Mouse (Mus musculus): ENCODE data around the gene Htr3b. TPM values are rescaled to one million over a fixed set of nuclear protein-coding genes. Genes with fewer than 3 reads are reported as not detected.
A peak's percentile ranks its signal among the peaks of the same experiment; 100 is the strongest.
"Not testable (repeated sequence)": the region's sequence is repeated elsewhere in the genome, so short reads cannot be mapped to it uniquely, and the experiment has no call there.

Gene Htr3b
- not detected for total RNA-seq (2021)
- long read RNA-seq, experiment 1: 0 reads
- long read RNA-seq, experiment 2: 0 reads

DNA sequence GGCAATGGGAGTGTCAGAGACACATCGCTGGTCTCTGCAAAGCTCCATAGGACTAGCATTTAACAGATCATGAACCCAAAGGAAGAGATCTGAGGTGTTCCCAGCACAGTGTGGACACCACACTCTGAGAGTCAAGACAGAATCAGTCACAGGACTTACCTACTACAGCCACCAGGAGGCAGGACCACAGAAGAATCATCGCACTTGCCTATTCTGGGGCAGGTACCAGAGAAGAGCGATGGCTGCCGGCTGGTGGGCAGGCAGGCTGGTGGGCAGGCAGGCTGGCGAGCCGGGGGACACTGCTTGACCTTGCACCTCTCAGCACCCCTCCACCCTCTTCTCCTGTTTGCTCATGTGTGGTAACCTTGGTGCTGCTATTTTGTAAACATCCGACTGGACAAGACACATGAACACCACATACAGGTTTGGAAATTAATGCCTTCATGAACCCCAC is at the start of gene Htr3b:
Htr3b (minus strand) TSS at position 404 of the 454 bp plus-strand sequence.
- DNase-seq: peak; percentile 6

DNA sequence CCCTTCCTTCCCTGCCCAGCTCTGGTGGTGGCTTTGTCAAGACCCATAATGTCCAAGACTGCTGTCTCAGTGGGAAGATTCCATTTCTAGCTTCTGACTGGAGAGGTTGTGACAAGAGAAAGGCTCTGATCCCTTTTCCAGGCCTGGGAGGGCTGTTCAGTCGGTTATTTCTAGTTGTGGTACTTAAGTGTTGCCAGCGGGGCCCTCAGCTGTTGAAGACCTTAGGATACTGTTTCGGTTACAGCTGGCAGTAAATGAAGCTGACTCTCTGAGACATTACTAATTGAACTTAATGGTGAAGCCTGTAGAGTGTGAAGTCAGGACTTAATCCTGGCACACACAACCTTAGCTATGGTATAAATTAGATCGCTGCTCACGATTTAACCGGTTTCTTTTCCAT is 34.5 kb upstream of the Htr3b start:
- DNase-seq: no peak

DNA sequence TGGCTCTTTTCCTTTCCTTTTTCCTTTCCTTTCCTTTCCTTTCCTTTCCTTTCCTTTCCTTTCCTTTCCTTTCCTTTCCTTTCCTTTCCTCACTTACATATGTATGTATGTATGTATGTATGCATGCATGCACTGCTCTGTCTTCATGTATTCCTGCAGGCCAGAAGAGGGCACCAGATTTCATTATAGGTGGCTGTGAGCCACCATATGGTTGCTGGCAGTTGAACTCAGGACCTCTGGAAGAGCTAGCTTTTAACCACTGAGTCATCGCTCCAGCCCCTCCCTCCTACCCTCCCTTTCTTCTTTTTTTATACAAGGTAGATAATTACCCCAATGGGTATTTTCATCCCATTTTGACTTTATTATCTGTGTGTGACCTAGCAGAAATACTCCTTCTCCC is 30.9 kb upstream of the Htr3b start:
- no peak for DNase-seq

DNA sequence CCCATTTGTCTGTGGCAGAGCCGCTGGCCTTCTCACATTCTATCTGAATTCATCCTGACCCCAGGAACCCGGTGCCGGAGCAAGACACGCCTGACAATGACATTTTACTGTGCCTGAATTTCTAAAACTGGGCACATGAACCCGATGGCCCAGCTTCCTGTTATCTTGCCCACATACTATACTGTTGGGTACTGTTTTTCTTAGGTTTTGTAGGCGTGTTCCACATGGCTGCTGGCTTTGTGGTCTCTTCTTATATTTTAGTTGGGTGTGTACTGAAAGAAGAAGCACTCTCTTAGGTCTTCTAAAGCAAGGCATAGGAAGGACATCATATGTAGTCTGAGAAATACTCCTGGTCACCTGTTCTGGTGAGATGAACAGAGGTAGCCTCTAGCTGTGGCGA is 30.0 kb upstream of the Htr3b start:
- DNase-seq: no peak

DNA sequence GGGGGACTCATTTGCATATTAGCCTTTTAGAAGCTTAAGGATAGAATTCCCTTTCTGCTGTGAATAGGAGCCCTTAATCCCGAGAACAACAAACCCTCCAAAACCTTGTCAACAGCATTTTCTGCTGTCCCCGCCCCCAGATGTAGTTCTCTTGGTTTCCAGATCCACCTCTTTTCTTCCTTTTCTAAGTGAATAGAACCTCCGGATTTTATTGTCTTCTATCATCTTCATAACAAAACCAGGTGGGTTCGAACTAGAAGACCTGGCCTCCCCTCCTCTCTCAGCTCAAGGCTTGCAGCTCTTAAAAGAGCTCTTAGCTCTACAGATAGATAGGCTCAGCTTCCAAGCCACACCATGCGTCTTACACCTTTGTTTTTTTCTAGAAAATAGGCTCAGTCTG is 26.9 kb upstream of the Htr3b start:
- DNase-seq: no peak

DNA sequence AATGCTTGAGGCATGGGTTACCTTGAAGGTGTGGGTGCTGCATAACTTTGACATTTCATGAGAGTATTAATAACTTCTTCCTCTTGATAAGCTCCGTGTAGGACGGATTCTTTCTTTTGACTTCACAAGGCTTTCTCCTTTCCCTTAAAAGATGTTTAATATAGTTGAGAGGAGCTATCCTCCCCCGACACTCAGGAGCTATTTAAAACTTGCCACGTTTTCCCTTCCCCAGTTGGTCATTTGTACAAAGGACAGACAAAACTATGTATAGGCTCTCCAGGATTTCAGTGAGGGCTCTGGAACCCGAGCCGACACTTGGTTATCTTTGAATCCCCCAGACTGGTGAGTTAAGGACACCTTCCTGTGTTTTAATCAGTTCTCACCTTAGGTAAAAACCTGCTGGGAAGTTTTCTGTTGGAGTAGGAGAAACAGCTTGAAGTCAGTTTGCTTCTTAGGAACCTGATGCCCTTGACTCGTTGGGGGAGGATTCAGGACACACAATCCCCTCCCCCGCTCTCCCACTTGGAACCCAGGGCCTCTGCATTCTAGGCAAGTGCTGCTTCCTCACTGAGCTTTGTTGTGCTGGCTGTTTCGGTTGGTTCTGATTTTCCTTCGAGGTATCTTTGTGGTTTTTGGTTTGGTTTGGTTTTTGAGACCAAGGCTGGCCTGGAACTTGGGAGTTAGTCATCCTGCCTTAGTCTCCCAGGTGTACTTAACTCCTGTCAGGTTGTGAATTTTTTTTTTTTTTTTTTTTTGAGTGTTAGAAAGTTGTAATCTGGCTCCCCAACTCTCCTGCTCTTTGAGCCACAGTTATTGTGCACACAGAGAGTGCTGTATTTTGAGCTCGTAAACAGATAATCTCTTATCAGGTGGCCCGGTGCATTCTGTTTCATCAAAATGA is 22.7 kb upstream of the Htr3b start:
- no peak for DNase-seq

DNA sequence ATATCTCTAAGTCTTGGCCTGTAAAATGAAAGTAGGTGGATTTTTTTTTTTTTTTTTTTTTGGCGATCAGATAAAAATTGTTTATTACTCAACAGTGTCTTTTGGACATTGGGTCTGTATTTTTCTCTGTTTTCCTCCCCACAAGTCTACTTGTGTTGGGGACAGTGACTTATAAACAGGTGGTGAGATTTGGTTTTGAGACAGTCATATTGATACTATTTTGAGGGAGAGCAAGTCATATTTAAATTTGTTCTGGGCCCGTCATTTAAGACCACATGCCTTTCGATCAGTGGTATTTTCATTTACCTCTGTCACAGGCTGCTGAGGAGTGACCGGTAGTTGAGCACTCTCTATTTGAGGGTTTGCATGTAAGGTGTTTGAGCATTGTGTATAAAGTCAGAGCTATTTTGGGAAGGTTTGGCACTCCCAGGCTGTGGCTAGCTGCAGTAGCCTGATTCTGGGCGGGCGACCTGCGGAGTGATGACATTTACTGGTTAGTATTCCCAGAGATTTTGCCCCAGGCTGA is 21.9 kb upstream of the Htr3b start:
- peak; percentile 21 for DNase-seq

DNA sequence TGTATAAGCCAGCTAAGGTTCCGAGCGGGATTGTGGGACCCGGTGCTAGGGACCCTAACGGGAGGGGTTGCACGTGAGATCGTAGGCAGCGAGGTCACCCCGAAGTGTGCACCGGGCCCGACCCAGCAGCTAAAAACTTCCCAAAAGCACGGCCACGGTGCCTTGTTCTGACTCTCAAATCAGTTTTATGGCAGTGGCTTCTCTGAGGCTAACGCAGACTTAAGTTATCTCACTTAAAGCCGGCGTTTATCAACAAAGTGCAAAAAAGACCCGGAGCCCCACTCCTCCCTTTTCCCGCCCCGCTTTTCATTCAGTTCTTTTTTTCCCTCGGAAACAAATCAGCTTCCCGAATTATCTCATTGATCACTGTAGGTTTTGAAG is 20.9 kb upstream of the Htr3b start:
- no peak for DNase-seq

DNA sequence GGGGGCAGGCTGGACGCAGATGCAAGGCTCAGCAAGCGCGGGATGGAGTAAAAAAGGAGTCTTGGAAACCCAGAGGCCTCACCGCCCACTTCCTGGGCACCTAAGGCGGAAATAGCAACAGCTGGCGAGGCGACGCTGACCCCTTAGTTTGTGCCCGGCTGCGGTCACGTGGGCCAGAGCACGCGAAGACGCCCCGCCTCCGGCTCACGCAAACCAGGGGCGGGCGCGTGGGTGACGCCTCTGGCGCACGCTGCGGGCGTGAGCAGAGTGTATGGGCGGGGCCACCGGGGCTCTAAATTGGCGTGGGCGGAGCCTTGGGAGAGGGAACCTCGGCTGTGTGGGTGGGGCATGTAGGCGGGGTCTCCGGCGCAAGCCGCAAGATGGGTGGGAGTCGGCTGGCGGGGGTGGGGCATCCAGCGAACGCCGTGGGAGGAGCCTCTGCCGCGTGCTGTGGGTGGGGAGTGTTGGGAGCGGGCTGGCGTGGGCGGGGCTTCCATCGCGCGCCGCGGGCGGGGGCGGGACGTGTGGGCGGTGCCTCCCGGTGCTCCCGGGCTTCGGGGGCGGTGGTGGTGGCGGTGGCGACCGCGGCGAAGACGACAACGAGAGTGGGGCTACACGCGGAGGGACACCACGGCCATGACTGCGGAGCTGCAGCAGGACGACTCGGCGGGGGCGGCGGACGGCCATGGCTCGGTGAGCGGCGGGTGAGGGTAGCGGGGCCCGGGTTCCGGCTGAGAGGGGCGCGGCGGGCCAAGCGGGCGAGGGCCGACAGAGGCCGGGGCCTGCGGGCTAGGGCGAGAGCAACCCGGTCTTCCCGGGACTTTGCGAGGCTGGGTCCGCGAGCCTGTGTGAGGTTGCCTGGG is 20.3 kb upstream of the Htr3b start, which contains the start of gene Usp28:
Usp28 (plus strand) TSS at position 531 of the 863 bp plus-strand sequence.
- DNase-seq: peak; percentile 99

DNA sequence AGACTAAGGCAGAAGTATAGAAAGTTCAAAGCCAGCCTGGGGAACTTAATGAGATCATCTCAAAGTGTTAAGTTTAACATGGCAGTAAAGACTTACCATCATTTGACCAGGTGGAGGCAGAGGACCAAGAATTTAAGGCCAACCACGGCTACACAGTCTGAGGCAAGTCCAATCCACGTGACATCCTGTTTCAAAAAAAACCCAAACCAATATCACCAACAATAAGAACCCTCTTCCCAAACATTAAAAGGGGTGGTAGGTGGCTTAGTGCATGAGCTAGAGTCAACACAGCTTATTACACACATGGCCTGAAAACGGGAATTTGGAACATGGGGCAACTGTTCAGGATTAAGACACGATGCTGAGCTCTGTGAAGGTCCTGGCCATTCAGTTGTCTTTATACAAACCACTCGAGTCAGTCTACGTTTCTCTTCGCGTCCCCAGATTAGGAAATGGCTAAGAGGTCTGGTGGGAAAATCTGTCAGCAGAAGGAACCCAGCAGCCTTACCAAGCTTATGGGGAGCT is 19.6 kb upstream of the Htr3b start:
- DNase-seq: no peak

DNA sequence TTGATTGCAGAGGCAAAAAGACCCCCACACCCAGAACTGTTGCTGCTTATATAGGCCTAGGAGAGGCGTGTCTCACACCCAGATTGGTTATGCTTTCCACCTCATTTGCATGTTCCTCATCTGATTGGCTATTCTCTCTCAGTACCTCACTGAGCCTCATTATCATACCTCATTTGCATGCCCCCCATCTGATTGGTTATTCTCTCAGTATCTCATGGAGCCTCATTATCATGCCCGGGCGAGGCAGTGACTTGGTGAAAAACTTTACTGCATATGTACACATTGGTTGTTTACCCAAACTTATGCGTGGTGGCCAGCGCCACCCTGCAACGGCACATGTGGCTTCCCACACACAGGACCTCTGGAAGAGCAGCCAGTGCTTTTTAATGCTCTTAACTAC is 19.0 kb upstream of the Htr3b start:
- DNase-seq: not testable (repeated sequence)

DNA sequence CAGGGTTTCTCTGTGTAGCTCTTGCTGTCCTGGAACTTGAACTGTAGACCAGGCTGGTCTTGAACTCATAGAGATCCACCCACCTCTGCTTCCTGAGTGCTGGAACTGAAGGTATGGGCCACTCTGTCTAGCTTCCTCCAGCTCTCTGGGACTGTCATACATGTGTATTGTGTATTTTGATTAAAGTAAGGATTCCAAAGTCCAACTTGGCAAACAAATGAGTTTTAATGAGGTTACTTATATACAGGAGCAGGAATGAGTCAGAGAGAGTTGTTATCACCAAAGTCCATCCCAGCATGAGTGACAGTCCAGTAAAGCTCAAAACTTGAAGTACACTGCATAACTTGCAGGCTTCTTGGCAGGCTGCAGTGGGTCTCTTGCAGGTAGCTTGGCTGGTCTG is 17.0 kb upstream of the Htr3b start:
- no peak for DNase-seq

DNA sequence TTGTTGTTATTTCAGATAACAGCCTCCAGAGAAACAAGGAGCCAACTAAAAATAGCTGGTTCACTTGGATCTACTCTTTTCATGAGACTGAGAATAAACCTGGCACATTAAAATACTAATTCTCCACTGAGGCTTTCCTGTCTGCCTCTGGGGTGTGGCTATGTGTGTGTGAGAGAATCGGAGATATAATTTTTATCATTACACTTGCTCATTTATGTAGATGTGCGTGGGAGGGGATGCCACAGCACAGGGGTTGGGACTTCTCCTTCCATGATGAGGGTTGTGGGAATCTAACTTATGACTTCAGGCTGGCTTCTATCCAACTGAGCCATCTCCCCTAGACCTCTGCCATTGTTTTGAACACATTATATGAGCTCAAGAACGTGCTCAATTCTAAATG is 16.0 kb upstream of the Htr3b start:
- no peak for DNase-seq

DNA sequence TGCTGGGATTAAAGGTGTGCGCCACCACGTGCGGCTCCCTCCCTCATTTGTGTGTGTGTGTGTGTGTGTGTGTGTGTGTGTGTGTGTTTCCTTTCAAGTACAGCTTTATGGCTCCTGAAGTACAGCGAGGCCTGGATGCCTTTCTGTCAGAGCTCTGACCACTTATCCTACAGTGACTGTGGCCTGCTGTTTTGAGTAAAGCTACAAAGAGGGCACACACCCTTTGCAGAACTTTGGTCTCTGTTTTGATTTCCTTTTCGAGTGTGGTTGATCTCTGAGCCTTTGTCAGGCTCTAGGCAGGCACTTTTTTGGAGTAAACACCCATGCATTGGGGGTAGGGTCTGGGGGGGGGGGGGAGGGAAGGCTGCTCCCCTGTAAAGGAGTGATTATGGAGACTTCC is 15.6 kb upstream of the Htr3b start:
- no peak for DNase-seq

DNA sequence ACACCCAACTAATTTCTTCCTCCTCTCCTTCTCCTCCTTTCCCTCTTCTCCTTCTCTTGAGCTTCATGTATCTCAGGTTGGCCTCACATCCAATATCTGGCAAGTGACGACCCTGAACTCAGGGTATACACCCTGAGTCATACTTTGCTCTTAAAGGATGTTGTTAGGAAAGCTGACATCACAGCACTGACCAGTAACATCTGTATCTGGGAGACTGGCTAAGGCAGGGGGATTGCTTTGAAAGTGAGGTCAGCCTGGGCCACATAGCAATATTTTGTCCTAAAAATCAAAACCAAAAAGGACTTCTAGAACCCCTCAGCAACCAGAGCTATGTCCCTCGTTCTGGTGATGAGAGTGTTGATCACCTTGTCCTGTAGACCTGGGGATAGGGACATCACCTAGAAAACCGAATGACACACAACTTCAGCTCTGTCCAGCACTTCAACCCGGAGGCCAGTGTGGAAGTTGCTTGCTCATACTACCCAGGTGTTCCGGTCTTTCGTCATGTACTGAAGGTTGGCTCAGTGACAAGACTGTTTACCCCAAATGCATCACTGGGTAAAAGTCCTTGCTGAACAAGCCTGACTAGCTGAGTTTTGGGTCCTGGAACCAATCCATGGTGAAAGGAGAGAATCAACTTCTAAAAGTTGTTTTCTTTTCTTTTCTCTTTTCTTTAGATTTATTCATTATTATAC is 12.0 kb upstream of the Htr3b start:
- DNase-seq: no peak

DNA sequence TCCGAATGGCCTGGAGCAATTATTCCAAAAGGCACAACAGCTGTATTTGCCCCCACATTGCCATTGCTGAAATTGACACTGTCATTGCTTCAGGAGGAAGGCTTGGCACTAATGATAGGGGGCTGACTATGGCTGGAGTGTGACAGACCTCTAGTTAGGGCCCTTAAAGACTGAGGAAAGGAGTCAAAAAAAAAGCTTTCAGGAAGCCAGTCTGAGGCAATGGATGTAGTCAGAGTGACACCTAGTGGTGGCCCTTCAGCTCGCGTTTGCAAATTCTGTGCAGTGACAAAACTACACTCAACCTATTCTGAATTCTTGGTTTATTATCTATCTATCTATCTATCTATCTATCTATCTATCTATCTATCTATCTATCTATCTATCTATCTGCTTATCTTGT is 7.7 kb upstream of the Htr3b start:
- peak; percentile 36 for DNase-seq

DNA sequence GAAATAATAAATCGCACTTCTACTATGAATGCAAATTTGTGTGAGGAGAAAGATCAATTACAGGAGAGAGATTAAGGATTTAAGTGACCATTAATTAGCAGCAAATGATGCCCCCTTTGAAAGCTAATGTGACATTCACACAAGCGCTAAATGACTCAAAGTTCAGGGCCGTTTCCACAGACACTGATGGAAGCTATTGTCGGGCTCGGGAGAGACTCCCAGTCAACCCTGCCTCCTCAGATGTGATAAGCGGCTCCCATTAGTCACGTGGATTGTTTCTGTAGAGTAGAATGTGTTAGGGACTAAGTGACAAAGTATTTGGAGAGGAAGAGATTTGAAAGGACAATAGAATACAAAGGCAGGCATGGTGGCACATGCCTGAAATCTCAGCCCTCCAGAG is 2.7 kb downstream of the Htr3b start:
- no peak for DNase-seq

DNA sequence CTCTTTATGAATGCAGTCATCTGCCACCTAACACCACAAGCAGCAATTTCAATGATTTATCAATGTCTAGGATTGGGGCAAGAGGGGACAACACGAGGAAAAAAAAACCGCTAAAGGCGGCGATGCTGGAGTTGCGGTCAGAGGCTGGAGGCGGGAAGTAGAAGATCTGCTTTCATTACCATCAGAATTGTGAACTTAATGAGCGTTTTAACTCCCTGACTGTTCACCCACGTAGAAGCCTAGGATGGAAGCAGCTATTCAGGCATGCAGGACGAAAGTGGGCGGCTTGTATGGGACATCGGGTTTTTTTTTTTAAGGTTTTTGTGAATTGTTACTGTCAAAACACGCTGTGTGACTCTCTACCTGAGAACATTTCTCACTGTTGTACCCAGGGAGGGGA is 3.5 kb downstream of the Htr3b start:
- DNase-seq: no peak

DNA sequence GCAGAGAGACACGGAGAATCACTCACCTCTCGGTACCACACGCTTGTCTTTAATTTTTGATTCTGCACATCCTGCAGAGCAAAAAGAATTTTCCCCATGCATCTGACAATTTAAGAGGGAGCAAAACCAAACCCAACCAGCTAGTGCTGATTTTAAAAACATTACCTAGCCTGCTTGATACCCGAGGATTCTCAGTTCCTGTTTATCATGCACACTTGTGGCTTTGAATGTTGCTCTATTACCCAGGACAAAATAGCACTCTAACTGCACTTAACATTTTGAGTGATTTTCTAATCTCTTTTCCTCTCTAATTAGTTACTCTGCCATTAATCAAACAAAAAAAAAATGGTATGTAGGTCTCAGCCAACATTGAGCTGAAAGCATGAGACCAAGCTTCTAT is 17.2 kb downstream of the Htr3b start:
- no peak for DNase-seq

DNA sequence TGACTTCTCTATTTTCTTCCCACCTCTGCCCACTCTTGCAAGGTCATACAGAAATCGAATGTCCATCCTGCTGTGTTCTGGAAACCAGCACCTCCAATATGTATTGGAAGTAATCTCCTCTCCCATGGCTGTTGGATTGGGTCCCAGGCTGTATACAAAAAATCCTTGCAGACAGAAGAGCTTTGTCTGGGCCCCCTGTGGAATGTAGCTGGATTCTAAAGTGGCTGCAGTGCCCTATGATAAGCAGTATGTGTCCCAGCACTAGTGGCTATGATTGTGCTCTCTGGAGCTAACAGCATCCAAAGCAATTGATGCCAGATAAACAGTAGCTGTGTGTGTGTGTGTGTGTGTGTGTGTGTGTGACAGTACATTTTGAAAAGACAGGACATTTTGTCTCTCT is 22.4 kb downstream of the Htr3b start:
- no peak for DNase-seq

DNA sequence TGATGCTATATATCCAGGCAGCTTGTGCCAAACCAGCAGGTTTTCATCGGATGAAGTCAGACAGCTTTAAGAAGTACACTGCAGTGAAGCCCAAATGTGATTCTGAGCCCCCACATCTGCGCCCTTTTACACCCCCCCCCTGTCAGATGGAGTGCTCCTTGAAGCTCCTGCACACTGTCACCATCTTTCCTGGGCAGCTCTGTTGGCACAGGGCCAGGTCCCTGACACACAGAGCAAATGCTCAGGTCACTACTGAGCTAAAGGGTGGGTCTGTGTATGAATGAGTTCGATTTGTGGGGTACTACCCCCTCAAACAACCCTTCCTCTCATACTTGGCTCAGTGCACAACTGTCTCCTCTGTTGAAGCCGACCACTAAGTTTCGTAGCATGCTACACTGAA is 35.4 kb downstream of the Htr3b start:
- DNase-seq: no peak

DNA sequence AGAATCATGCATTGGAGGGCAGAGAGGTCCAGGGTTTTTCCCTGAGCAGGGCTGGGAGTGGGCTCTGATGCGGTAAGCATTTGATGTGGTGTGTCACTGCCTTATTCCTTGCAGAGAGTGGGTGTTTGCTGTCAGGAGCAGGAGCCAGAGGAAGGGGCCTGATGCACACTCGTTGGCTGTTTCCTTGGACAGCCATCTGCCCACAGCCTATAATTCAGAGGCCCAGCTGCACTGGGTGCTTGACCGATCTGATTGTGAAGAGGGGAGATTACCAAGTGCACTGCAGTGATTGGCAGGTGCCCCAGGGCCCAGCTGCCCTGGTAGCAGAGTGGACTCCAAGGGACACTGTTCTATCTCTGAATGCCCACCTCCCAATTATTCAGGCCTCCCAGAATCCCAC is 36.0 kb downstream of the Htr3b start:
- DNase-seq: no peak

Measured in gastrocnemius, postnatal 10 days (tissue).